Mouse (Mus musculus) gastrocnemius, postnatal 14 days (tissue): Measurements from ENCODE around the gene Ifna5. TPM values are rescaled to one million over a fixed set of nuclear protein-coding genes. Genes with fewer than 3 reads are reported as not detected.
A peak's percentile ranks its signal among the peaks of the same experiment; 100 is the strongest.
"Not testable (repeated sequence)": the region's sequence is repeated elsewhere in the genome, so short reads cannot be mapped to it uniquely, and the experiment has no call there.

ENCODE experiments used
- DNase-seq: peaks from one replicate; pipeline ENCODE4 v3.0.0; 2021; ENCODE audit warnings: mixed read lengths
- intact Hi-C: fragments of 180-260 bp; cut with DNase I; formaldehyde crosslinking; loops from one replicate; pipeline ENCODE4 v1.15.1; 2025; ENCODE audit warnings: low total_unique reads
- long read RNA-seq, 2 experiments: library from polyadenylated mRNA; stranded (forward); transcript quantifications; one replicate each; pipeline ENCODE4 v2.0.0; 2021
- total RNA-seq, 2 experiments: library from RNA; stranded (reverse); gene quantifications; 2 replicates each; pipeline ENCODE4 v1.2.3; 2021

Gene Ifna5
- total RNA-seq = not detected
- long read RNA-seq, experiment 1 = 0 reads
- long read RNA-seq, experiment 2 = 0 reads

DNA sequence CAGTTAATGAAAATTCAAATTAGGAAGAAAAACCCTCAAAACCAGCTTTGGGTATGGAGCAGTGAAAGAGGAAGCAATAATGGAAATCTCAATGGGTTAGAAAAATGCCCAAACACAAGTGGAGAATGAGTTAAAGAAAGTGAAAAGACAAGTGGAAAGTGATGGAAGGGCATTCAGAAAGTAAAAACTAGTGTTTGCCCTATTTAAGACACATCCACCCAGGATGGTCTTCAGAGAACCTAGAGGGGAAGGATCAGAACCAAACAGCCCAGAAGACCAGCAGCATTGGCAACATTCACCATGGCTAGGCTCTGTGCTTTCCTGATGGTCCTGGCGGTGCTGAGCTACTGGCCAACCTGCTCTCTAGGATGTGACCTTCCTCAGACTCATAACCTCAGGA is at the start of gene Ifna5:
Gene Ifna5 (plus strand): TSS at position 301 of the 400 bp plus-strand sequence.
- intact Hi-C loops, DNase-seq: not testable (repeated sequence)

GRCm38 (mm10) chr4:88788402-88788801 is 46.9 kb upstream of the Ifna5 start, which contains the start of gene Gm13277:
Gene Gm13277, plus strand, starts transcription at chr4:88788632.
- intact Hi-C loops = not testable (repeated sequence)
- peak; percentile 60 for DNase-seq

DNA sequence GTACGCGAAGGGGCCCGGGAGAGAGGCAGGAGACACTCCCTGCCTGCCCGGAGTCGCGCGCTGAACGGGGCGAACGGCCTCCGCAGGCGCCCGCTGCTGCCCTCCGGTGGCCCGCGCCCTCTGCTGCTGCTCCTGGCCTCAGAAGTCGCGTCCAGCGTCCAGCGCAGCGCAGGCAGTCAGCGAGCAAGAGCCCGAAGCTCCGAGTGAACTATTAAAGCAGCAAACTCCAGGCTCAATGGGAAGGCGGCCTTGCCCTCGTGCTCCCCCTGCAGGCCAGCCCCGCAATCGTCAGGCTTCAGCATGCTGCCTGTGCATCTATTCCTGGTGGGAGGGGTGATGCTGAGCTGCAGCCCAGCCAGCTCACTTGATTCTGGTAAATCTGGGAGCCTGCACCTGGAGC is 44.1 kb upstream of the Ifna5 start, which contains the start of gene Gm13278:
Gene Gm13278 (plus strand): TSS at position 301 of the 400 bp plus-strand sequence.
- DNase-seq, intact Hi-C loops: not testable (repeated sequence)

DNA sequence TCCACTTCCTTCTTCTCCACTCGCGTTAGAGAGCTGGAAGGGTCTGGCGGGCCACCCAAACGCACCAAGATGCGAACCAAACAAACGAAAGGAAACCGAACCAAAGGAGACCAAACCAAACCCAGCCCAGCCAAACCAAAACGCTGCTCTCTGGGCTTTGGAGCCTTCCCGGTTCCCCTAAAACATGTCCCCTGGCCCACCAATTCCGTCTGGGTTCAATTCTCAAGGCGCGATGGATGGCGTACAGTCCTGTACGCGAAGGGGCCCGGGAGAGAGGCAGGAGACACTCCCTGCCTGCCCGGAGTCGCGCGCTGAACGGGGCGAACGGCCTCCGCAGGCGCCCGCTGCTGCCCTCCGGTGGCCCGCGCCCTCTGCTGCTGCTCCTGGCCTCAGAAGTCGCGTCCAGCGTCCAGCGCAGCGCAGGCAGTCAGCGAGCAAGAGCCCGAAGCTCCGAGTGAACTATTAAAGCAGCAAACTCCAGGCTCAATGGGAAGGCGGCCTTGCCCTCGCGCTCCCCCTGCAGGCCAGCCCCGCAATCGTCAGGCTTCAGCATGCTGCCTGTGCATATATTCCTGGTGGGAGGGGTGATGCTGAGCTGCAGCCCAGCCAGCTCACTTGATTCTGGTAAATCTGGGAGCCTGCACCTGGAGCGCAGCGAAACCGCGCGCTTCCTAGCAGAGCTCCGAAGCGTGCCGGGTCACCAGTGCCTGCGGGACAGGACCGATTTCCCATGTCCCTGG is 41.2 kb upstream of the Ifna5 start, which contains the start of gene Gm13275:
Gene Gm13275 (plus strand): TSS at position 552 of the 740 bp plus-strand sequence.
- intact Hi-C loops = not testable (repeated sequence)
- peak; percentile 45 for DNase-seq

GRCm38 (mm10) chr4:88797097-88797496 is 38.2 kb upstream of the Ifna5 start, which contains the start of gene Gm13279:
Gene Gm13279, plus strand, starts transcription at chr4:88797397.
- intact Hi-C loops, DNase-seq: not testable (repeated sequence)

GRCm38 (mm10) chr4:88799365-88799764 is 36.0 kb upstream of the Ifna5 start, which contains the start of gene Gm13285:
Gene Gm13285, plus strand, starts transcription at chr4:88799665.
- DNase-seq, intact Hi-C loops: not testable (repeated sequence)

- DNase-seq = not testable (repeated sequence)
These were observed 32.4 kb upstream of the Ifna5 start, which contains the start of gene Gm13287 for GRCm38 (mm10) chr4:88802954-88803353. Gene Gm13287, plus strand, starts transcription at chr4:88803254.

GRCm38 (mm10) chr4:88805231-88805630 is 30.1 kb upstream of the Ifna5 start, which contains the start of gene Gm13288:
Gene Gm13288, plus strand, starts transcription at chr4:88805531.
- intact Hi-C loops = not testable (repeated sequence)

More at GRCm38 (mm10) chr4:88802954-88803353, 32.4 kb upstream of the Ifna5 start, which contains the start of gene Gm13287:
- intact Hi-C loops = not testable (repeated sequence)

DNA sequence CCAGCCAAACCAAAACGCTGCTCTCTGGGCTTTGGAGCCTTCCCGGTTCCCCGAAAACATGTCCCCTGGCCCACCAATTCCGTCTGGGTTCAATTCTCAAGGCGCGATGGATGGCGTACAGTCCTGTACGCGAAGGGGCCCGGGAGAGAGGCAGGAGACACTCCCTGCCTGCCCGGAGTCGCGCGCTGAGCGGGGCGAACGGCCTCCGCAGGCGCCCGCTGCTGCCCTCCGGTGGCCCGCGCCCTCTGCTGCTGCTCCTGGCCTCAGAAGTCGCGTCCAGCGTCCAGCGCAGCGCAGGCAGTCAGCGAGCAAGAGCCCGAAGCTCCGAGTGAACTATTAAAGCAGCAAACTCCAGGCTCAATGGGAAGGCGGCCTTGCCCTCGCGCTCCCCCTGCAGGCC is 29.6 kb upstream of the Ifna5 start:
- intact Hi-C loops = not testable (repeated sequence)
- peak; percentile 31 for DNase-seq

More at GRCm38 (mm10) chr4:88805231-88805630, 30.1 kb upstream of the Ifna5 start, which contains the start of gene Gm13288:
- not testable (repeated sequence) for DNase-seq

DNA sequence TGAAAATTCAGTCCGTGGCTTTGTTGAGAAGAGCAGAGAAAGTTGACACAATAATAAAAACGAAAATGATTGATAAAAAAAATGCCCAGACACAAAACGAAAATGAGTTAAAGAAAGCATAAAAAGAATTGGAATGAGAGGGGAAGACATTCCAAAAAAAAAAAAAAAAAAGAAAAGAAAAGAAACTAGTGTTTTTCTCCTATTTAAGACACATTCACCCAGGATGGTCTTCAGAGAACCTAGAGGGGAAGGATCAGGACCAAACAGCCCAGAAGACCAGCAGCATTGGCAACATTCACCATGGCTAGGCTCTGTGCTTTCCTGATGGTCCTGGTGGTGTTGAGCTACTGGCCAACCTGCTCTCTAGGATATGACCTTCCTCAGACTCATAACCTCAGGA is 19.4 kb upstream of the Ifna5 start, which contains the start of gene Ifna7:
Gene Ifna7 (plus strand): TSS at position 301 of the 400 bp plus-strand sequence.
- no peak for DNase-seq
- intact Hi-C loops = no loop called here

DNA sequence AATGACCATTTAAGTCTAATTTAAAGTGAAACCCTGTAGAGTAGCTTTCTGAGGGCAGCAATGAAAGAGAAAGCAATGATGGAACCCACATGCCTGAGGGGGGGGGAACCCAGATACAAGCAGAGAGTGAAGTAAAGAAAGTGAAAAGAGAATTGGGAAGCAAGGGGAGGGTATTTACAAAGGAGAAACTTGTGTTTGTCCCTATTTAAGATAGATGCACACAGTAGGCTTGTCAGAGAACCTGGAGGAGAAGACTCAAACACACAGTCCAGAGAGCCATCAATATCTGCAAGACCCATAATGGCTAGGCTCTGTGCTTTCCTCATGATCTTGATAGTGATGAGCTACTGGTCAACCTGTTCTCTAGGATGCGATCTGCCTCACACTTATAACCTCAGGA is 15.7 kb upstream of the Ifna5 start, which contains the start of gene Ifna11:
Gene Ifna11 (plus strand): TSS at position 301 of the 400 bp plus-strand sequence.
- intact Hi-C loops = no loop called here
- DNase-seq = no peak

DNA sequence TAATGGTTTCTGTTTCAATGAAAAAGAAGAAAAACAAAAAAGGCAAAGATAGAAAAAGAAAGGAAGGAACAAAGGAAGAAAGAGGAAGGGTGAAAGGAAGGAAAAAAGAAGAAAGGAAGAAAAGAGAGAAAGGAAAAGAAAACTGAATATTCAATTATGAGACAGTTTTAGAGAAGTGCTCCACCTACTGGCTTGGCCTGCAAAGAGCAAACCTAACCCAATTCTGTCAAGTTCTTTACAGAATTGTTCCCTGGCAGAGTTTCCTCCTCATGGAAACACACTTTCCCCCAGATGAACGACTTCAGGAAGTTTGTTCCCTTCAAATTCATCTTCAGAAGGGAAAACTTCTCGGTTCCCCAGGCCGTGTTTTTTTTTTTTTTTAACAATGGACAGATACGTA is 12.3 kb upstream of the Ifna5 start:
- no peak for DNase-seq
- intact Hi-C loops = no loop called here

DNA sequence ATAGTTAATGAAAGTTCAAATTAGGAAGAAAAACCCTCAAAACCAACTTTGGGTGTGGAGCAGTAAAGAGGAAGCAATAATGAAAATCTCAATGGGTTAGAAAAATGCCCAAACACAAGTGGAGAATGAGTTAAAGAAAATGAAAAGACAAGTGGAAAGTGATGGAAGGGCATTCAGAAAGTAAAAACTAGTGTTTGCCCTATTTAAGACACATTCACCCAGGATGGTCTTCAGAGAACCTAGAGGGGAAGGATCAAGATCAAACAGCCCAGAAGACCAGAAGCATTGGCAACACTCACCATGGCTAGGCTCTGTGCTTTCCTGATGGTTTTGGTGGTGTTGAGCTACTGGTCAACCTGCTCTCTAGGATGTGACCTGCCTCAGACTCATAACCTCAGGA is 8.2 kb upstream of the Ifna5 start, which contains the start of gene Ifna6:
Gene Ifna6 (plus strand): TSS at position 301 of the 400 bp plus-strand sequence.
- DNase-seq, intact Hi-C loops: not testable (repeated sequence)

GRCm38 (mm10) chr4:88830523-88830922 is 4.8 kb upstream of the Ifna5 start:
- DNase-seq = peak; percentile 5
- intact Hi-C loops = no loop called here

DNA sequence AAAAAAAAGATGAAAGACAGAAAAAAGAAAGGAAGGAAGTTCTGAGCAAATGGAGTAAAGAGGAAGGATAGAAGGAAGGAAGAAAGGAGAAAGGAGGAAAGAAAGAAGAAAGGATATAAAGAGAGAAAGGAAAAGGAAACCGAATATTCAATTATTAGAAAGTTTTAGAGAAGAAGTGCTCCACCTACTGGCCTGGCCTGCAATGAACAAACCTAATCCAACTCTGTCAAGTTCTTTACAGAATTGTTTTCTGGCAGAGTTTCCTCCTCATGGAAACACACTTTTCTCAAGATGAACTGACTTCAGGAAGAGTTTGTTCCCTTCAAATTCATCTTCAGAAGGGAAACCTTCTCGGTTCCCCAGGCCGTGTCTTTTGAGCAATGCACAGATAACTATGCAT is 3.5 kb downstream of the Ifna5 start:
- intact Hi-C loops = no loop called here
- DNase-seq = no peak

DNA sequence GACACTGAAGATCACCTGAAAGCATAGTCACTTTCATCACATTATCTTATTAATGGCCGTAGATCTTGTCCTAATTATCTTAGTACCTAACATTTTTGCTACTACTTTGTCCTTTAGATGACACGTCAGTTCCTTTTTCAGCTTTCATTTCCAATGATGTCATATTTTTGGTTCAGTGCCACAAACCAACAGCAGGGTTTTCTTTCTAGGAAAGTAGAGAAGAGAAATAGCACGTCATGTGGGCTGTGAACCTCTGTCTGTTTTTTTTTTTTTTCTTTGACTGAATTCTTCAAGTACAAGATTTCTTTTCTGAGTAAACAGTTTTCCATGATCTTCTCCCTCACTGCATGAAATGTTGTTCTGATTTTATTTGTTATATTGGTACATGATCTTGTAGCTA is 4.7 kb downstream of the Ifna5 start:
- no peak for DNase-seq
- intact Hi-C loops = no loop called here

- intact Hi-C loops = no loop called here
- no peak for DNase-seq
These were observed 6.2 kb downstream of the Ifna5 start, which contains the start of gene Ifna4 for GRCm38 (mm10) chr4:88841438-88841911. Gene Ifna4, plus strand, starts transcription at chr4:88841861.

- intact Hi-C loops = no loop called here
- no peak for DNase-seq
These were observed 10.0 kb downstream of the Ifna5 start for GRCm38 (mm10) chr4:88845334-88845733.

GRCm38 (mm10) chr4:88849698-88850097 is 14.4 kb downstream of the Ifna5 start, which contains the start of gene Ifna1:
Gene Ifna1, plus strand, starts transcription at chr4:88850087.
- DNase-seq = no peak
- intact Hi-C loops = no loop called here
